Mouse (Mus musculus) gastrocnemius, adult 8-10 months (tissue): ENCODE data around the gene Tnk2. TPM values are rescaled to one million over a fixed set of nuclear protein-coding genes. Genes with fewer than 3 reads are reported as not detected.

Experiments
- DNase-seq, 2 experiments: peaks; one replicate each; pipeline ENCODE4 v3.0.0; 2022; ENCODE audit warnings: low spot score in 2 of 2
- total RNA-seq, 4 experiments: library from RNA; stranded (reverse); gene quantifications; 2 replicates each; pipeline ENCODE4 v1.2.4; 2022

Tnk2 gene
- total RNA-seq, 4 experiments from 2014 or later: 43.7 to 58.1 (median 46.2) TPM

DNA sequence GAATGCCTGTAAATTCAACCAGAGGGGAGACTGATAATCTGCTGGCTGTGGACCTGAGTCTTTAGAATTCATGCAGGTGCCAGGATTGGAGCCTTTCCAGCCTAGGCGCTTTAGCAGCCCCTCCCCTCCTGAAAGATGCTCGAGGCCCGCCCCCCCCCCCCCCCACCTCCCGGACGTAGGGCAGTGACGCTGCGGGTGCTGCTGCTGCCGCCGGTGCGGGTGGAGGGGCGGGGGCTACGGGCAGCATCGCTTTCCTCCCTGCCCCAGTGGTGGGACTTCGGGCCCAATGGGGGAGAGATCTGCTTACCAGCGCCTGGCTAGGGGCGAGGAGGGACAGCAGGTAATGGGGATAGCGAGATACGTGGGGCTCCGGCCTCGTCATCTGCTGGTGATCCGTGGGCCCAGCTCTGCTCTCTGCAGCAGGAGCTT lies 15.1 kb downstream of the Tnk2 start:
- no peak for DNase-seq

DNA sequence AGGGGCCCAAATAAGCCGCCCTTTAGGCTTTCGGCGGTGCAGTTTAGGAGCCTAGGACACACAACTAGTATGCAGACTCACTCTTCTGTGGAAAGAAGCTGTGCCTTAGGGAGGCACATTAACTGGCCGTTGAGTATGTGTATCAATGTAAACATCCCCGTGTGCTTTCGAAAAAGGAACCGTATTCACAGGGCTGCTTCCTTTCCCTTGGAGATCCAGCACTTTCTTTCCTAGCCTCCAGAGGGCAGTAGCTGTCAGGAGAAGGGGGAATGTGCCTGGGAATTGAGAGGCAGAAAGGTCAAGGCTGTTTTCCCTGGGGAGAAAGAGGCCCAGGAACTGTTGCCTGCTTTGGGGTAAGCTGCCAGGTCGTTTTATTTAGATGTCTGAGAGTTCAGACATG lies 15.7 kb downstream of the Tnk2 start:
- DNase-seq: peak in 1 of 2 experiments; percentile 54

DNA sequence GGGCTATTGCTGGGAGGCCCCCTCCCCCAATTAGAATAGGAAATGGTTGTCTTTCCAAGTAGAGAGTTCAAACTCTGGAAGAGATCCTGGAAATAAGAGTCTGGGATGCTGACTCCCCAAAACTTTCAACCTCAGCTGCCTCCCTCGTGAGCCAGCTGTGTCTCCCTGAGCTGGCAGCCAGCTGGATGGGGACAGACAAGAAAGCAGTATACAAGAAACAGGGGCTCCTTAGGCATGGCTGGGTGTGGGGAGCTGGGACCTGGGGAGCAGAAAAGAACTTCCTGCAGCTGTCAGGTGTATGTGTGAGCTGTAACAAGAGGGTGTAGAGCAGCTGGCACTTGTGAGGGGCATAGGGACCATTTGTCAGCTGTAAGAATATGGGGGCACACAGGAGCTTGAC lies 16.4 kb downstream of the Tnk2 start:
- no peak for DNase-seq

DNA sequence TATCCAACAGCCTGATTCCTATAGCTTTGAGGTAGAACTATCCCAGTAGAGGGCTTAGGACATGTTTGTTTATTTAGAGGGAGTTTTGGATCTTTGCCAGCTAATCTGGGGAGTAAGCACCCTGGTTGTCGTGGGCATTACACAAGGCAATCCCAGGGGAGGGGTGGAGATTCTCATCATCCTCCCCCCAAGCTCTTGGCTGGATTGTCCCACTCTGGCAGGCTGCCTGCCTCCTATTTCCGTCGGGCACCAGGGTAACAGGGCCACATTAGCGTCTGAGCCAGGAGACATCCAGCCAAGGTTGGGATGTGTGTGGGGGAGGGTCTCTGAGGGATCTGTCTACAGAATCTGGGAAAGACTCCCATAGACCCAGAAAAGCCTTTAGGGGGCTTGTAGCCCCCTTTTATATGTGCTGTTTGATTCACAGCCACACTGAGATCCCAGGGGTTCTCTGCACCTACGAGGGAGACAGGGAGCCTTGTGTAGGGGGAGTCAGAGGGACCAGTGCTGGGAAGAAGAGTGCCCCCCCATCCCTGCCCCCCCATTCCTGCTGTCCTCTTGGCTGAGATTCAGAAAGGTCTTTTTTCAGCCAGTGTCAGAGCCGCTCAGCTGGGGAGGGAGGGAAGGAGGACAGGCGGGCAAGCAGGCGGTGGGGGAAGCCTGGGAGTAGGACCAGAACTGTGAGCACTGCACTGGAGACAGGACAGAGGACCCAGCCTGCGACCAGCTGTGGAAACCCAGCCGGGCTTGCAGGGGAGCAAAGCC lies 17.1 kb downstream of the Tnk2 start:
- DNase-seq: peak; percentile 75 to 87

DNA sequence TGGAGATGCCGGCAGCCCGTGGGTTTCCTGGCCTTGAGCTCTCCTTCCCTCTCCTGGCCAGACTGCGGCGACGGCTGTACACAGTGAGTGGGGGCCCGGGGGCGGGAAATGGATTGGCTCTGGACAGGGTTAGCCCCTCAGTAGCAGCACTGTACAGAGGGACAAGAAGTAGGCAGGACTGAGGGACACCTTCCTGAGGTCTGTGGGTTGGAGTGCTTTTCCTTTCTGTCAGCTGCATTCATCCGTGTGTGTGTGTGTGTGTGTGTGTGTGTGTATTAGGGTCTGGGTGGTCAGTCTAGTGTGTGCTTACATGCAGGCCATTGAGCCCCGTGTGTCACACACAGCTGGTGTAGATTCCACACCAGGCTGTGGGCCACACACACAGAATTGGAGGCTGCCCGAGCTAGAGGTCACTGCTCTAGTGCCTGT lies 17.8 kb downstream of the Tnk2 start:
- DNase-seq: no peak

DNA sequence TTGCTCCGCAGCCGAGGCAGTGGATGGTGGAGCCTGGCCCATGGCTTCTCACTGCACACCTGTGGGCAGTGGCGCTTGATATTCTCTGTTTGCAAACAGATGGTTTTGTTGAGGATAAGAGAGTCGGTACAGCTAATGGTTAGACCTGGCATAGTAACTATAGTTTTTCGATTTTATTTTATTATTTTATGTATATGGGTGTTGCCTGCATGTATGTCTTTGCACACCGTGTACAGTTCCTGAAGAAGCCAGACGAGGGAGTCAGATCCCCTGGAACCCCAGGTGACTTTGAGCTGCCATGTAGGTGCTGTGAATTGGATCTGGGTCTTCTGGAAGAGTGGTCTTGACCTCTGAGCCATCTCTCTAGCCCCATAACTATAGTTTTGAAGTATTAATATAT lies 18.7 kb downstream of the Tnk2 start:
- DNase-seq: no peak

DNA sequence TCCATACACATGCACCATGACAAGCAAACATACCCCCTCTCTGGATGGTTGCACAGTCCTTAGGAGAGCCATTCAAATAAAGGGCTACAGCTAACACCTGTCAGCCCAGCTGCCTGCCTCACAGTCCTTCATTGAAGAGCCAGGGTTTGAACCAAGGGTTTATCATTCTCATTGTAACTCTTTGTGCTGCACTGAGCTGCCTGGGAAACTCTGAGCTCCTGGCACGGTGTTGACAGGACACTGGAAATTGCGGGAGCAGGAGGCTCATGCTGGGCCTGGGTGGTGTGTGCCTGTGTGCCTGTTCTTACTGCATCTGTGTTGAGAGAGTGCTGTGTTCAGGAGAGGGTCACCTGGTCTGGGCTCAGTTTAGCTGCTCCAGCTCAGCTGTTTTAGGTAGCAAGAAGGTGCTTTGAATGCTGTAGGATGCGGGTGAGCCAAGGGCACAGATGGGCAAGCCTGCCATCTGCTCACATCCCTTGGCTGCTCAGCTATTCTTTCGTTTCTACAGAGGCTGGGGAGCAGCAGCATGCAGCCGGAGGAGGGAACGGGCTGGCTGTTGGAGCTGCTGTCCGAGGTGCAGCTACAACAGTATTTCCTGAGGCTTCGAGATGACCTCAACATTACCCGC lies 19.7 kb downstream of the Tnk2 start:
- DNase-seq: no peak

DNA sequence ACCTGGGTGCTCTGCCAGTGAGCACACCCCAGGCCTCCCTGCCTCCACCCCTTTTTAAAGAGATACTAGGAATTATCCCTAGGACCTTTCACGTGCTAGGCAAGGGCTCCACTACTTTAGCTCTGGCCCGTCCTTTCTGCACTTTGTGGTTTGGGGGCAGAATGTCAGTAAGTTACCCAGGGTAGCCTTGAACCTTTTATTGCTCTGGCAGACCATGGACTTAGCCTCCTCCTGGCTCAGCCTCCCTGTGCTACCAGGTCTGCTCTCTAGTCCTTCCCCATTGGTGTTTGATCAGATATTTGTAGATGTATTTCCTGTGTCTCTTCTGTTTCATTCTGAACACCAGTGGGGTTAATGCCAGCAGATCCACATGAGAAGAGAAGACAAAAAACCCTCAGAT lies 20.5 kb downstream of the Tnk2 start:
- DNase-seq: no peak

DNA sequence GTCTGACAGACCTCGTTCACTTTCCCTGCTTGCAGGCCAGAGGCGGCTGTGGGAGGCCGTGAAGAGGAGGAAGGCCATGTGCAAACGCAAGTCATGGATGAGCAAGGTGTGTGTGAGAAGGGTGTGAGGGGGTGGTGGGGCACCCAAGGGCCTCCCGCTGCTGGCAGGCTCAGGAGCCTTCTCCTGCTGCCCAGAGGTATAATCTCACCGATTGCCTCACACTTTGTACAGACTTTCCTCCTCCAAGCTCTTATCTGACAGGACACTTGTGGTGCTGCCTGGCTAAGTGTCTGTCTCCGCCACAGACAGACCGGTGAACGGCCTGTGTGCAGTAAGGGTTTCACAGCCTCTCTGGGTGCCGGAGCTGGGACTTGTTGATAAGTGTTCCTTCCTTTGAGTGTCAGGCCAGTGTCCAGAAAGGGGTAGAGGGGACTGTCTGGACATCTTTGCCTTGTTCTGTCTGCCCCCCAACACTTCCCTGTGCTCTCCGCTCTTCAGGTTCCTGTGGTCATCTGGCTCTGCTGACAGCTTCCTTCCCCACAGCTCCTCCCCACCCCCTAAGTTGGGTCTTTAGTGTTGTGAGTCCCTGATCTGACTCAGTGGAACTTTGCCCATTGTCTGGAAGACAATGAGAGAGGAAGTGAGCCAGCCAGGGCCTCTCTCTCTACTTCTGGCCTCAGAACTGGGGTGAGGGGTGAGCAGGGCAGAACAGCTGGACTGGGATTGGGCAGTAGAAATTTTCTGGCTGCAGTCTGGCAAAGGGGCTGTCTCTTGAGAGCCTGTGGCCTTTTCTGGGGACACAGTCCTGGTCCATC lies 22.4 kb downstream of the Tnk2 start:
- no peak for DNase-seq

DNA sequence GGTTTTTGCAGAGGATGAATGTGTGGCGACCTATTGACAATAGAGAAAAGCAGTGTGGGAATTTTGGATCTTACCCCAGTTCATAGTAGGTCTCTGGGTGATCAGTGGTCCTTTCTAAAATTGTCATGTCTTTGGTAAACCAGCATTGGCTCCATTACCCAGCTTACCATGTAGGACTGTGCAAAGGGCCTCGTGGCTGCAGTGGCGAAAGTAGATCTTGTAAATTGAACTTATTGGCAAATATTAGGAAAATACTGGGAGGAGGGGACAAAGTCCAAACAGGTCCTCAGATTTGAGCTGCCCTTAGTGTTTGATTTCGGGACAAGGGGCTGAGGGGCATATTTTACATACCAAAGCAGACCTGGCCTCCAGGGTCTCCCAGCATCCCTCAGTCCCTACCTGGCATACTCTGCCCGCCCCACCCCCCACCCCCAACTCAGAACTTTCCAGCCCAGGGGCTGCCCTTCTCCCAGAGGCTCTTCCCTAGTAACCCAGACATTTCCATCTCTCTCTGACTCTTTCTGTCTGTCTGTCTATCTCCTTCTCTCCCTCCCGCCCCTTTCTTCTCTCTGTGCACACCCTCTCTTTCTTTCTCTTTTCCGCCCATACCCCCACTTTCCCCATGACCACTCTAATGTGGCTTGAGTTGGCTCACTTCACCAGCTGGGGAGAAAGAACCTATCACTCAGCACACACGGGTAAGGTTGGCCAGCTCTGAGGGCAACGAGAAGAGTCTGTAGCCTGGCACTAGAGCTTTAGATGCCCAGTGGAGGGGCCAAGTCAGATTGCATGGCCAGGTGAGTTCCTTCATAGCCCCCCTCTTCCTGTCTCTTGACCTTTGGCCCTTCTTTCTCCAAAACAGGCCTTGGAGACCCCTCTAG lies 23.2 kb downstream of the Tnk2 start:
- DNase-seq: no peak

DNA sequence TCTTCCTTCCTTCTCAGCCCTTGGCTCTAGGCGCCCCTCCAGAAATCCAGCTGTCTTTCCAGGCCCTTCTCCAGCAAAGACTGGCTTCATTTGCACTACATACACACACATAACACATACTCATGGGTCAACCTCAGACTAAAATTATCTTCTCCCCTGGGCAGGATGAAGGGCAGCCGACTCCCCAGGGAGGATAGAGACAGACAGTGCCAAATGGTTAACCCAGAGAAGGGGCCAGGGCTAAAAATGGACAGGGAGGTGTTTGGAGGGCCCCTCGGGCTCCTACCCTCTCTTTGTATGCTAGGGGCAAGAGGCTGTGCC lies 23.8 kb downstream of the Tnk2 start:
- peak in 1 of 2 experiments; percentile 66 for DNase-seq

DNA sequence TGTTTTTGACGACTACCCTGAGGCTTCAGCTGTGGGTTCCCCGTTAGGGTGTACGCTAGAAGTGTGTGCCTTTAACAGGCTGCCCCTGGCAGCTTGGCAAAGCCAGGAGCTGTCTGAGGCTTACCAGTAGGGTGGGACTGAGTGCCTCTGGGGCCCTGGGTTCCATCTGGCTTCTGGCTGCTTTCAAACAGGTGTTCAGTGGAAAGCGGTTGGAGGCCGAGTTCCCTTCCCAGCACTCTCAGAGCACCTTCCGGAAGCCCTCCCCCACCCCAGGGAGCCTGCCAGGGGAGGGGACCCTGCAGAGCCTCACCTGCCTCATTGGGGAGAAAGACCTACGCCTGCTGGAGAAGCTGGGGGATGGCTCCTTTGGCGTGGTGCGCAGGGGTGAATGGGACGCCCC lies 24.4 kb downstream of the Tnk2 start:
- no peak for DNase-seq

DNA sequence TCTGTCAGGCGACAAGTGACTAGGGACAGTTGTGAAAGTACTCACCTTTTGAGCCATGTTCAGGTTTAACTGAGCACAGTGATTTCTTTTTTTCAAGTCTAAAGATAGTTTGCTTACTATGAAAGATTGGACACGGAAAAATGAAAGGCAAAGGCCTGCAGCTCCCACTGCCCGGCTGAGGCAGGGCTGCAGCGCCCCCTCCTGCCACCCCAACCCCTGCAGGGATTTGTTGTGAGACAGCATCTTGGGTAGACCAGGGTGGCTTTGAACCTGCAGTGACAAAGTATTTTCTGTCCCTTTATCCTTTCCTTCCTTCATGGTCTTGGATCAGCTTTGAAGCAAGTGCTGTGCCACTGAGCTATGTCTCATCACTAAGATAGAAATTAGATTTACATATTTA lies 24.8 kb downstream of the Tnk2 start:
- no peak for DNase-seq

DNA sequence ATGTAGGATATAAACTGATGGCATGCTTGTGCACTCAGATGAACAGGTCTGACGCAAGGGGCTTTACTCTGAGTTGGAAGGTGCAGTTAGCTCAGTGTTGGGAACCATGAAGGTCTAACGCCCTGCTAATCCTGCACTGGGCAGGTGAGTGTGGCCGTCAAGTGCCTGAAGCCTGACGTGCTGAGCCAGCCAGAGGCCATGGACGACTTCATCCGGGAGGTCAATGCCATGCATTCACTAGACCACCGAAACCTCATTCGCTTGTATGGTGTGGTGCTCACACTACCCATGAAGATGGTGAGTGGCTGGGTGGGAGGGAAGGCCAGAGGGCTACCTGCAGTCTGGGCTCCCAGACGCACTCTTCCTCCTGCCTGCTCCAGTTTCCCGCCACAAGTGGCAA lies 25.6 kb downstream of the Tnk2 start:
- no peak for DNase-seq

DNA sequence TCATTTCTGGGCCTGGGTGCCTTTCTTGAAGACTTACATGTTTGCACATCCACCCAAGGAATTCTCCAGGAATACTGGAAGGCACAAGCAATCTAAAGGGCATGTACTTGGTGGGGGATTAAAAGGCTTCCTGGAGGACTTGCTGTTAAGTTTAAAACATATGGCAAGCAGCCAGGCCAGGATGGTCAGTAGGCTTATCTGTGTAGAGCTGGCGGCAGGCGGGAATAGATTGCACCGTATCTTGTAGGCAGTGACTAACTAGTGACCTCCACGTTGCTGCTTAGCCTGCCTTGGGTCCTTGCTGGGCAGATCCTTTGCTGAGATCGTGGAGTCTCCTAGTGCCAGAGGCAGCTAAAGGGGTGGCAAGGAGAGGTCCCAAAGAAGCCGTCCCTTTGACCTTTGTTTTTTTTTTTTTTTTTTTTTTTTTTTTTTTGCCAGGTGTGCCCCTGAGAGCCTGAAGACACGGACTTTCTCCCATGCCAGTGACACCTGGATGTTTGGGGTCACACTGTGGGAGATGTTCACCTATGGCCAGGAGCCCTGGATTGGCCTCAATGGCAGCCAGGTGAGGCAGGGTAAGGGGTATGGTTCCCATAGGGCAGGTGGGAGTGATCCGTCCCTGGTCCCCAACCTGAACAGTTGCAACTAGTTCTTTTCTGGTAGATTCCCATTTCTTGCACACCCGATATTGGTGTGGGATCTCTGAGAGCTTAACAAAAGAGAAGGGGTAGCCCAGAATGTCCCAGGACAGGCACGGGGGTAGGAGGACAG lies 26.9 kb downstream of the Tnk2 start:
- no peak for DNase-seq

DNA sequence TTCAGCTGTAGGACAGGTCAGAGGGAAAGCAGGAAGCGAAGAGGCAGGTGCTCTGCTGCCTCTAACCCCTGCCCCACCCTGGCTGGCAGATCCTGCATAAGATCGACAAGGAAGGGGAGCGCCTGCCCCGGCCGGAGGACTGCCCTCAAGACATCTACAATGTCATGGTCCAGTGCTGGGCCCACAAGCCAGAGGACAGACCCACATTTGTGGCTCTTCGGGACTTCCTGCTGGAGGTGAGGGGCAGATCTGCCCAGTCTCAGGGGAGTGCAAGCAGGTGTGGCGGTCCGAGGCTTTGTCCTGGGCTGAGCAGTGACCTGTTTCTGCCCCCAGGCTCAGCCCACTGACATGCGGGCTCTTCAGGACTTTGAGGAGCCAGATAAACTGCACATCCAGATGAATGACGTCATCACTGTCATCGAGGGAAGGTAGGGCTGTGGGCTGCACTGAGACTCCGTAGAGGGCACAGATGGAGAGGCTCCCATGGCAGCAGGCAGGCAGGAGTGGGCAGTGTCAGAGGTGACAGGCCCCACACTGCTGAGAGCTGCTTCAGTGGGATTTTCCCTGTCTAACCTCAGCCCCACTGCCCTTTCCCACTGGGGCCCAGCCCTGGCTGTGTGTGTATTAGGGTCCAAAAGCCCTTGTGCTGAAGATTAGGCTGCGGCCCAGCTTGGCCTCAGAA lies 27.7 kb downstream of the Tnk2 start:
- no peak for DNase-seq

DNA sequence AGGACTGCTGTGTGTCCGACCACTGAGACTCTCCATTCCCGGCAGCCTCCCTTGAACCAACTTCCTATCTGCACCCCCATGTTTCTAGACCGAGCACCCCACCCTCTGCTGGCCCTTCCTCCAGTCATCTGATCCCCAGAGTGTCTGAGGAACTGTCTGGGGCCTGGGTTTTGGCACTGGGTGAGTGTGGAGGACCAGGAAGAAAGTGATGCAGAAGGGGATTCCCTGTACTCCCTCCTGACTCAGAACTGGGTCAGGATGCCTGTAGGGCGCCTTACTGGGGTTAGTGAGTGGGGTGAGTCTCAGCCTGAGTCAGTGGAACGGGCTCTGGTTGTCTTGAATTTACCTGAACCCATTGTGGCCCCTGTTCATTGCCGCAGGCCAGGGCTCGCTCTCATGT lies 28.6 kb downstream of the Tnk2 start:
- no peak for DNase-seq

DNA sequence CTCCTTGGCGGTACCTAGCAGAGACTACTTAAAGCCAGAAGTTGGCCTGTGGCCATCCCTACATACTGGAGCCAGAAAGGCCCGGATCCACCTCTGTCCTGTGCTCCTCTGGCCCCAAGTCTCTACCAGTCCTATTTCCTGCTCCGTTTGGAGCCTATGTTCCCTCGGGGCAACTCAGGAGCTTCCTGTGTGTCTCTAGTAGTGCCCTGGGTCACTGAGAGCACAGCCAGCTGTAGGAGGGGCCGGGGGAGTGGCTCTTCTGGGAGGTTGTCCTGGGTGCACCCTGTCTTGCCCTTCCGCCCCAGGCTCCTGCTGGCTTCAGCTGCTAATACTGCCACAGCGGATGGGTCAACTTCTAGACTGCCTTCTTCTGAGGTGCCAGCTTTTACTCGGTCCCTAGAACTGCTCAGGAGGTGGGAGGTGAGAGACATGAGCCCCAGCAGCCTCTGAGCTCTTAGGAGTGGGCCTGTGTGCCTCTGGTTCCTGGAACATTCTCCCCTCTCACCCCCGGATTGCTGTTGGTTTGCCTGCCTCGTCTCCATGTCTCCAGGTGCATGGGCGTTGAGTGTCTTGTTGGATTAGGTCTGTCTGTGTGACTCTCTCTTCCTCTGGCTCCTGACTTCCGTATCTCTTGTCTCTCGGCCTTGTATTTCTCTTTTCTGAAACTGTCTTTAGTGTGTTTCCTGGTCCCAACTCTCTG lies 29.3 kb downstream of the Tnk2 start:
- no peak for DNase-seq

DNA sequence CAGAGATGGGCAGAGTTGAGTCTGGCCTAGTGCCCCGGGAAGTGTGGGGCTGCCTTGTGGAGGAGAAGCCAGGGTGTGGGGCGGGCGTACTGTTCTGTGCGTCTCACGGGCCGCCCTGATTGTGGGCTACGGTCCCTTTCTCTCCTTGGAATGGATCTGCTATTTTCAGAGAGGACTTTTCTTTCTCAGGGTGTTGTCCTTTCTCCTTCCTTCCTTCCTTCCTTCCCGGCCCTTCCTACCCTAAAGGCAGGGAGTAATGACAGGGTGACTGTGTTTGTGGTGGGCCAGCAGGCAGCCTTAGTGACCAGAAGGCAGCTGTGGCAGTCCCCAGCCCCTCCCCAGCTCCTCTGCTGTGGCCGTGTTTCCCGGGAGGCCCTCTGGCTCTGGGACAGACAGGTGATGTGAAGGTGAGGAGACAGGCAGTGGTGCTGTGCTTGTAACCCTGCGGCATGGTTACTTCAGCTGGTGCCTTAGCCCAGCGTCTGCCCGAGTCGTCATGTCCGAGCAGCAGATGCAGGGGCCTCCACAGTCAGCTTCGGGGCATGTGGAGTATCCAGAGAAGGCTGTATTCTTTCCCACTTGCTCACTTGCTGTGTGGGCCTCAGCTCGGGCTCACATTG lies 30.6 kb downstream of the Tnk2 start:
- no peak for DNase-seq
